Comparison of ENCODE assay signal across 7 mouse cellular contexts in the genomic region with DNA sequence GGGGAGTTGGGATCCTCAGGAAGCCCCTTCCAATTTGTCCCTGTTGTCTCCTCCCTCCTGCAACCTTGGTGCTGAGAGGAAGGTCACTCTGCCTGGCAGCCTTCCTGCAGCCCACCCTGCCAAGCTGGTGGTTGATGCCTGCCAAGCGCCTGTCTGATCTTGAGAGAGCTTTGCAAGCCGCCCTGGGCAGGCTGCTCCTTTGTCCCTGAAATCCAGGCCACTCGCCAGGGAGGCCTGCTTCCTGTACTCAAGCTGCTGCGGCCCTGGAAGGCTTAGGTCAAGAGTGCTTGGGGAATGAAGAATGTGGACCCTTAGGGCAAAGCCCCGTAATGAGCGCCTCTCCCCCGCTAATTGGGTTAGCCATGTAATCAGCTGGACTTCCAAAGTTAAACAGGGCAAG. TPM values are rescaled to one million over a fixed set of nuclear protein-coding genes. Genes with fewer than 3 reads are reported as not detected.
DNase-seq lines count a peak whose midpoint lies in the region; ATAC-seq and TF ChIP-seq lines count a peak whose summit lies in the region.

No protein-coding gene starts in this region.

- peak; percentile 76 for ATAC-seq in cerebellum, adult (ENCODE audit: insufficient number of reproducible peaks, low FRiP score, low TSS enrichment)
- ATAC-seq in embryonic facial prominence, embryonic 11.5 days (replicated peaks; ENCODE audit: insufficient number of reproducible peaks, low FRiP score, low TSS enrichment, low read depth) = 0 out of 2 replicates have a peak, but pooled peaks have one; percentile 14
- peak; percentile 81 for ATAC-seq in heart, embryonic 14.5 days (ENCODE audit: insufficient number of reproducible peaks, insufficient read depth, low FRiP score, low read depth)
- no peak for ATAC-seq in liver, embryonic 14.5 days (ENCODE audit: insufficient read depth)
- ATAC-seq in CD4-positive, CD25-positive, alpha-beta regulatory T cell, adult 4 months = no peak

- no peaks in the 10 kb centered on the region for H3K9me3 ChIP-seq in embryonic facial prominence, embryonic 11.5 days (replicated peaks; ENCODE audit: control insufficient read depth, low read length)
- H3K9me3 ChIP-seq in heart, embryonic 14.5 days (ENCODE audit: control insufficient read depth, low read length) = no peaks in the 10 kb centered on the region
- no peaks in the 10 kb centered on the region for H3K9me3 ChIP-seq in liver, embryonic 14.5 days (ENCODE audit: control insufficient read depth, low read length)

- no peak for TF ChIP-seq POLR2A in olfactory bulb, adult 2 months (IDR thresholded peaks at IDR 0.05; ENCODE audit: insufficient read depth, low read depth, low read length)

- WGBS in embryonic facial prominence, embryonic 11.5 days = 5% methylated on average over 7 of the region's 7 CpGs
- WGBS in heart, embryonic 14.5 days = 0% methylated on average over 7 of the region's 7 CpGs
- 66% methylated on average over 7 of the region's 7 CpGs for WGBS in liver, embryonic 14.5 days (ENCODE audit: insufficient replicate concordance)
- WGBS in olfactory bulb, adult 2 months = 64% methylated on average over 7 of the region's 7 CpGs

- 0 out of 2 replicates have a peak, but pooled peaks have one; percentile 2 for TF ChIP-seq CTCF in liver, embryonic 14.5 days (IDR thresholded peaks at IDR 0.05; ENCODE audit: low read depth)
- TF ChIP-seq CTCF in olfactory bulb, adult 2 months (IDR thresholded peaks at IDR 0.05; ENCODE audit: insufficient read depth, low read depth, low read length) = peak; percentile 26; the same call in 1 of the 2 replicates

- no peaks in the 10 kb centered on the region for H3K27me3 ChIP-seq in embryonic facial prominence, embryonic 11.5 days (ENCODE audit: control insufficient read depth, insufficient read depth, low read length)
- no peaks in the 10 kb centered on the region for H3K27me3 ChIP-seq in heart, embryonic 14.5 days (ENCODE audit: control insufficient read depth, insufficient read depth, low read length)
- no peaks in the 10 kb centered on the region for H3K27me3 ChIP-seq in liver, embryonic 14.5 days (ENCODE audit: control insufficient read depth, insufficient read depth, low read length)

- H3K4me3 ChIP-seq in embryonic facial prominence, embryonic 11.5 days (ENCODE audit: low read depth, low read length) = no peak overlapping the region
- no peak overlapping the region for H3K4me3 ChIP-seq in heart, embryonic 14.5 days (ENCODE audit: control insufficient read depth in 1 of 2, insufficient read depth in 1 of 2, low read depth in 1 of 2, low read length in 2 of 2)
- no peak overlapping the region for H3K4me3 ChIP-seq in liver, embryonic 14.5 days (ENCODE audit: insufficient read depth in 1 of 2, low read depth in 2 of 2, low read length in 2 of 2)
- H3K4me3 ChIP-seq in olfactory bulb, adult 2 months (ENCODE audit: insufficient read depth, low read depth, low read length) = no peak overlapping the region

- H3K36me3 ChIP-seq in embryonic facial prominence, embryonic 11.5 days (replicated peaks; ENCODE audit: control insufficient read depth, insufficient read depth, low read depth, low read length) = no peaks in the 10 kb centered on the region
- 0 out of 2 replicates have a peak, but pooled peaks cover 5% of the 10 kb centered on the region for H3K36me3 ChIP-seq in heart, embryonic 14.5 days (ENCODE audit: control insufficient read depth, insufficient read depth, low read length)
- no peaks in the 10 kb centered on the region for H3K36me3 ChIP-seq in liver, embryonic 14.5 days (replicated peaks; ENCODE audit: control insufficient read depth, insufficient read depth, low read depth)

- peak; percentile 61 for DNase-seq in embryonic facial prominence, embryonic 11.5 days (ENCODE audit: low spot score)
- peak; percentile 73 for DNase-seq in kidney, postnatal 14 days
- no peak for DNase-seq in liver, embryonic 14.5 days (ENCODE audit: low read depth in 3 of 3, low spot score in 3 of 3)

- TF ChIP-seq EP300 in liver, embryonic 14.5 days (IDR thresholded peaks at IDR 0.05; ENCODE audit: low read depth) = no peak

- no peak overlapping the region; the same call in 1 of the 2 replicates for H3K4me2 ChIP-seq in embryonic facial prominence, embryonic 11.5 days (ENCODE audit: low read depth, low read length)
- peak overlapping the region; percentile 53 for H3K4me2 ChIP-seq in heart, embryonic 14.5 days (ENCODE audit: low read length)
- H3K4me2 ChIP-seq in liver, embryonic 14.5 days (ENCODE audit: low read depth) = no peak overlapping the region

- H3K27ac ChIP-seq in embryonic facial prominence, embryonic 11.5 days (replicated peaks; ENCODE audit: low read depth, low read length) = 0 out of 2 replicates have a peak overlapping the region, but pooled peaks have one; percentile 41
- peak overlapping the region; percentile 90 to 99 for H3K27ac ChIP-seq in heart, embryonic 14.5 days (replicated peaks in 1 of 2; ENCODE audit: control insufficient read depth in 1 of 2, insufficient read depth in 1 of 2, low read depth in 2 of 2, low read length in 2 of 2)
- H3K27ac ChIP-seq in liver, embryonic 14.5 days = no peak overlapping the region
- H3K27ac ChIP-seq in olfactory bulb, adult 2 months (ENCODE audit: insufficient read depth, low read depth, low read length) = no peak overlapping the region

- H3K9ac ChIP-seq in embryonic facial prominence, embryonic 11.5 days (replicated peaks; ENCODE audit: low read length) = no peak overlapping the region; the same call in 1 of the 2 replicates
- H3K9ac ChIP-seq in heart, embryonic 14.5 days (ENCODE audit: low read length) = peak overlapping the region; percentile 65
- no peak overlapping the region for H3K9ac ChIP-seq in liver, embryonic 14.5 days (replicated peaks)

- H3K4me1 ChIP-seq in embryonic facial prominence, embryonic 11.5 days (ENCODE audit: control insufficient read depth, insufficient read depth, low read length) = peaks cover 7% of the 10 kb centered on the region
- H3K4me1 ChIP-seq in heart, embryonic 14.5 days (ENCODE audit: control insufficient read depth in 2 of 2, insufficient read depth in 2 of 2, low read length in 2 of 2) = peaks cover 51 to 81% of the 10 kb centered on the region in 2 experiments
- H3K4me1 ChIP-seq in liver, embryonic 14.5 days (replicated peaks; ENCODE audit: control insufficient read depth in 2 of 2, insufficient read depth in 2 of 2, low read length in 1 of 2) = peaks cover 0 to 37% of the 10 kb centered on the region in 2 experiments; a peak in 2 of 4 replicates
- peaks cover 6% of the 10 kb centered on the region; the same call in 1 of the 2 replicates for H3K4me1 ChIP-seq in olfactory bulb, adult 2 months (ENCODE audit: control insufficient read depth, insufficient read depth, low read length)

RNA-seq across cellular contexts. Expression of gene Ccnjl, which starts 19.6 kb away (rescaled TPM):
- 28.0 and 30.0 TPM in 2 replicates for polyA plus RNA-seq in embryonic facial prominence, embryonic 11.5 days (2014; fragmentation: Nextera tagmentation; extraction: Ambion mirVana)
- 20.3 and 21.1 TPM in 2 replicates for polyA plus RNA-seq in heart, embryonic 14.5 days (2014; fragmentation: Nextera tagmentation; extraction: Ambion mirVana)
- polyA plus RNA-seq in liver, embryonic 14.5 days (2012; rRNA removed) = 0.79 and 0.91 TPM in 2 replicates
- 1.2 and 1.5 TPM in 2 replicates for polyA plus RNA-seq in liver, embryonic 14.5 days (2014; fragmentation: Nextera tagmentation; extraction: Ambion mirVana)
- polyA plus RNA-seq in olfactory bulb, adult 2 months (2012; ENCODE audit: insufficient read depth, insufficient read length, low replicate concordance, missing spikeins) = not detected in 2 replicates
- under 1 TPM in 1 of 2 experiments, not detected in 1; 0.24 TPM for polyA plus RNA-seq in CD4-positive, CD25-positive, alpha-beta regulatory T cell, adult 4 months (2017; shearing (Covaris generic))

RNA-seq across cellular contexts. Expression of gene 4933415A04Rik, which starts 38.7 kb away (rescaled TPM):
- 6.5 and 7.9 TPM in 2 replicates for polyA plus RNA-seq in embryonic facial prominence, embryonic 11.5 days (2014; fragmentation: Nextera tagmentation; extraction: Ambion mirVana)
- polyA plus RNA-seq in heart, embryonic 14.5 days (2014; fragmentation: Nextera tagmentation; extraction: Ambion mirVana) = 5.3 and 5.7 TPM in 2 replicates
- 0.11 and 0.12 TPM in 2 replicates for polyA plus RNA-seq in liver, embryonic 14.5 days (2012; rRNA removed)
- polyA plus RNA-seq in liver, embryonic 14.5 days (2014; fragmentation: Nextera tagmentation; extraction: Ambion mirVana) = 0.17 and 0.29 TPM in 2 replicates
- polyA plus RNA-seq in olfactory bulb, adult 2 months (2012; ENCODE audit: insufficient read depth, insufficient read length, low replicate concordance, missing spikeins) = not detected in 2 replicates
- not detected for polyA plus RNA-seq in CD4-positive, CD25-positive, alpha-beta regulatory T cell, adult 4 months (2017; shearing (Covaris generic))

RNA-seq across cellular contexts. Expression of gene Fabp6, which starts 53.2 kb away (rescaled TPM):
- not detected in 2 replicates for polyA plus RNA-seq in embryonic facial prominence, embryonic 11.5 days (2014; fragmentation: Nextera tagmentation; extraction: Ambion mirVana)
- polyA plus RNA-seq in heart, embryonic 14.5 days (2014; fragmentation: Nextera tagmentation; extraction: Ambion mirVana) = not detected in 2 replicates
- not detected in 2 replicates for polyA plus RNA-seq in liver, embryonic 14.5 days (2012; rRNA removed)
- not detected in 2 replicates for polyA plus RNA-seq in liver, embryonic 14.5 days (2014; fragmentation: Nextera tagmentation; extraction: Ambion mirVana)
- polyA plus RNA-seq in olfactory bulb, adult 2 months (2012; ENCODE audit: insufficient read depth, insufficient read length, low replicate concordance, missing spikeins) = not detected in 2 replicates
- polyA plus RNA-seq in CD4-positive, CD25-positive, alpha-beta regulatory T cell, adult 4 months (2017; shearing (Covaris generic)) = not detected

Comparison
In these comparisons a context has a peak if more than half of its experiments do, and no peak if none do; other contexts are left out.
1. ATAC-seq: peak in cerebellum, adult (single experiment), embryonic facial prominence, embryonic 11.5 days (single experiment) and heart, embryonic 14.5 days (single experiment); none in liver, embryonic 14.5 days (single experiment) and CD4-positive, CD25-positive, alpha-beta regulatory T cell, adult 4 months (single experiment).
2. DNase-seq: peak in embryonic facial prominence, embryonic 11.5 days (single experiment) and kidney, postnatal 14 days (single experiment); none in liver, embryonic 14.5 days (0 of 3).
3. H3K27ac ChIP-seq: peak in embryonic facial prominence, embryonic 11.5 days (single experiment) and heart, embryonic 14.5 days (2 of 2); none in liver, embryonic 14.5 days (single experiment) and olfactory bulb, adult 2 months (single experiment).